Mouse (Mus musculus): ENCODE measurements around the gene Gpc5.

DNA sequence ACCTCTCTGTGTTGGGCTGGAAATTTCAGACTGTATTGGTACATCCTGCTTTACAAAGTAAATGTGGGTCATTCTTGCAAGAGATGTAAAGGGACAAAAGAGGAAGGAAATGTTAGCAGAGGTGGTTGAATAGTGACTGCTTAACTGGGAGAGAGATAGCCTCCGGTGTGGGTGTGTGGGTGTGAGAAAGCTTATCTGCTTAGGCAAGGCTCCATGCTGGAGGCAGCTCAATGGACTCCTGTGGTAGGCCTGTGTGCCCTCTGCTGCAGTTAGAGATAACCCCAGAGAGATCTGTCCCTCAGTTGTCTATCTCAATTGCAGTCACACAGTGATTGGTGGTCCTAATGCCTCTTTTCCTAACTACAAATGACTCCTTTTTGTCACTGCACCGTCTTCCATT is 887.2 kb downstream of the Gpc5 start:
- TF ChIP-seq CTCF (IDR thresholded peaks at IDR 0.05; ENCODE audit: borderline replicate concordance, insufficient read depth, low read depth, low read length) (no peak), POLR2A (IDR thresholded peaks at IDR 0.05; ENCODE audit: borderline replicate concordance, insufficient read depth, low read length) (no peak)
